Mouse (Mus musculus) telencephalon, adult 2 months (tissue): ENCODE results near the gene Dgcr8.

Experiments
- DNase-seq: peaks from one replicate; pipeline ENCODE4 v3.0.0-alpha.2; 2011; ENCODE audit warnings: low read depth, low spot score

Dgcr8 gene

DNA sequence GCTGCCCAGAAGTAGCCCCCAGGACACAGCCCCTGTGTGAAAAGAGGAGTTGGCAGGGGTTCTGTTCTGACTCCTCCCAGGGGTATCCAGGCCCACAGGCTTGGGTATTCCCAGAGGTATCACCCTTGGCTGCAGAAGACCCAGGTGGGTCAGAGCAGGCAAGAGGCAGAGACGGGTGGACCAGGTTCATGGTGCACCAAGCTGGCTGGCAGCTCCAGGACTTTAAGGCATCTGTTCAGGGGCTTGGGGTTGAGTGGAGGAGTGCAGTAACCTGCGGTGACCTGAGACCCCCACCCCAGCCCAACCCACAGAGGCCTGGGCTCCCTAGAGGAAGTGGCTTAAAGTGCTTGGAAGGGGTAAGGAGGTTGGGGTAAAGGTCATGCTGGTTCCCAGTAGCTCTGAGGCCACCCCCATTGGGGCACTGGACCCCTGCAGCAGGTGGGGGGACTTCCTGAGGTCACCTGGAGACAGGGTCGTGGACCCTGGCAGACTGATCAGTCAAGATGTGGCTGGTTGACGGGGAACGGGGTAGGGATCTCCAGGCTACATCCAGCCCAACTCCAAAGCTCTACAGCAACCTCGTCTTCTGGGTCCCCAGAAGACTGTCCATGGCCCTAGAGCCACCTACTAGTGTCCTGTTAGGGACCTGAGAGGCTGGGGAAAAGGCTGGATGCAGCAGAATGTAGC, 68.0 kb downstream of the Dgcr8 start:
- DNase-seq = no peak

DNA sequence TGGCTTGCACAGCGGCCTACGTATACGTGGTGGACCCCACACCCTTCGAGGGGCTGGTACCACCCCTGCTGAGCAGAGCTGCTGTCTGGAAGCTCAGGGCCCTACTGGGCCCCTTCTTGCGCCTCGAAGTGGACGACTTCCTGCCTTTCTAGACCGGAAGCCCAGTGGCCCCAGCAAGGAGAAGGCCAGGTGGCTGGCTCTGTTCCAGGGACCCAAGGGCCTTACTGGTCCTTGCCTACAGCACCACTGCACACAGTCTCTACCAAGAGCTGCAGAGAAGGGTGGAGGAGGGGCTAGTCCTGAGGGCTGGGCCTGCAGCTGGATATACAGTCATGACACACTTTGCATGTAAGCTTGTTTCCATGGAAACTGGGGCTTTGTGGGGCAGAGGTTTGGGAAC, 69.0 kb downstream of the Dgcr8 start:
- no peak for DNase-seq

- DNase-seq = no peak
These were observed 70.5 kb downstream of the Dgcr8 start for GRCm38 (mm10) chr16:18218580-18218996.

DNA sequence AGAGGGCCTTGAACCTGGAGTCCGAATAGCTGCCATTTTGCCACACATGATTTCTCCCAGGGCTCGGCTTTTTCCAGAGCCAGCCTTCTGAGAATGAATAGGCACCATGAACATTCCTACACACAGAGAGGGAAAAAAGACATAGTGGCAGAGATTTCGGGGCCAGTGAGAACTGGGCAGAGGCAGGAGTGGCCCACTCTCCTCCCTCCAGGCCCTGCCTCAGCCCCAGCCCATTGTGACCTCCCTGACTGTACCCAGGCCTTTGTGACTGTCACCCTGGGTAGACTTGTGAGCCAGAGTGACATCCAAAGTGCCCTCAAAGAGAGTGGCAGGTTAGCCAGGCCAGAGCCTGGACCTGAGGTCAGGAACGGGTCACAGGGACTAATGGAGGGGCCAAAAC, 71.5 kb downstream of the Dgcr8 start, which contains the start of gene Ccdc188:
Ccdc188 (plus strand) TSS at position 301 of the 400 bp plus-strand sequence.
- DNase-seq = no peak

DNA sequence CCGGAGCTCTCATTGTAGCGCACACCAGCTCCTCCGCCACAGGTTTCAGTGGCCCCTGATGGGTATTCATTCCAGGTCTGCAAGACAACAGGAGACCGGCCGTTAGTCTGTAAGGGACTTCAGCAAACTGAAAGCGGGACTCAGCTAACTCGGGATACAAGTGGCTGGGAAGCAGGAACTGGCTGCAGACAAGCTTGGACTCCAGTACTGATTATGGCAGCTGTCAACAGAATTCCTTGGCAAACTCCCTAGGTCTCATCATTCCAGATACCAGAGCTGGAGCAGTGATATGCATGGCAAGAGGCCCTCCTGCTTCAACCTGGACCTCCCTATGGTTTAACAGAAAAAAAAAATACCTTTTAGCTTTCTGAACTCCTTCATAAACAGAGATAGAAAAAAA, 74.2 kb downstream of the Dgcr8 start:
- no peak for DNase-seq

DNA sequence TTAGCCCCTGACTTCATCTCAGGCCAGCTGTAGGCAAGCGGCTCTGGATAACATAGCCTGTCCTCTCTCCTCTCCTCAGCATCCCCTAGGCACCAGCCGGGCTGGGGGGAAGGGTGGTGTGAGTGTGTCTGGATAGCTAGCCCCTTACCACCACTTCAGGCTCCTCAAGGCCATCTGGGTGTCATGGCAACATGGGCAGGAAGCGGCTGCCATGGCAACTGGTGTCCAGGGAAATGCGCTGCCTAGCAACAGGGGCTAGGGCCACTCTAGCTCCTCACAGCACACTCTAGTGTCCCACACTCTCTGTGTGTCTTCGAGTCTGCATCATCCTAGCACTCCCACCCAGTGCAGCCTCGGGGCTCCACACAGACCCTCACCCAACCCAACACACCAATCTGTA, 75.4 kb downstream of the Dgcr8 start:
- DNase-seq = no peak

DNA sequence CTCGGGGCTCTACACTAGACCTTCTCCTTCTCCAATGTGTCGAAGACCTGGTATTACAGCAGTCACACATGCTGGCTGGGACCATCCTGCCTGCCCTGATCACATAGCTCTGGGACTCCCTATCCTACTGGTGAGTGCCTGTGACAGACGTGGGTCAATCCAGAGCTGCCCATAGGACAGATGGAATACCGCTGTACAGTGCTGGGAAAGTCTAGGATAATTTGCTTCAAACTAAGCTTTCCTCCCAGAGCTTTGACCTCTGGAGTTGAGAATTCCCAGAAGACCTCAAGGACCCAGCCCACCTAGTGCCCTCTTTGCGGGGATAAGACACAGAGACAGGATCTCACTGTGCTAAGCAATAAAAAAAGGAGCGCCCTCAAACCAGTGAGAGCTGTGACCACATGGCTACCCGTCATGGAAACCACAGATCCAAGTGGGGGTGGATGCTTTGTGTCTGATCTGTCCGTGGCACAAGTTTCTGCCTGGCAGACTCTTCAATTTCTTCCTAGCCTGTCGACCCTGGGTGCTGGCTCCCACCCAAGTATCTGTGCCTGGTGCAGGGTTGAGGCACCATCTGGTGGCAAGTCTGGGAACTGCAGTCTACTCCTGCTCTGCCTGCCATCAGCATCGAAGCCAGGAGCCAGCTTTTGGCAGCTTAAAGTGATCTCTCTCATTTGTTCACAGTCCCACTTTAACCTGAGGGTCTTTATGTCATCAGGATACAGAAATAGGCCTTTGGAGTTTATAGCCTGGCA, 77.5 kb downstream of the Dgcr8 start:
- no peak for DNase-seq

DNA sequence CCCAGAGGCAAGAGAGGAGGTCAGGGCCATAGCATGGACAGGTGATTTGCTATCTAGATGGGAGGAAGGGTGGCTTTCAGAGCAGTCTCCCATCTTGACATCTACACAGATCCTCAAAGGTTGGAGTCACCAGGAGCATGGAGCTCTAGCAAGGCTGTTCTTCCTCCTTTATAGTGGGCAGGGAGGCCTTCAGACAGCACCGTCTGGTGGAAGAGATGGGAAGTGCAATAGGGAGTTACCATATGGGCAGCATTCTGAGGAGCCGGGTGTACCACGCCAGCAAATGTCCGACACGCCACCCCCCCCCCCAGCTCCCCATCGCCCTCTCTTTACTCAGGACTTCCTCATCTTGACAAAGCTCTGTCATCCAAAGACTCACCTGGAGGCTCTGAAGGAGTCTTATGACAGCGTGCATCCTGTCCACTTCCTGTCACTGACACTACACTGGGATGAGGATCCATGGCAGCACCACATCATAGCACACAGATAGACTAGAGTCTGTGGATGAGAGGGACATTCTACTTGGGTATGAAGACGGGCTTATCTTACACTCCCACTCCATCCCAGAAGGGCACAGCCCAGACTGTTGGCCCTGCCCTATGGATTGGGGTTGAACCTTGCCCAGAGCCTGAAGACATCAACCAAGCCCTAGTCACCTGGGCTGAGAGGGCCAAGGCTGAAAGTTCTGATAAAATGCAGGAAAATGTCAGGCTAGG, 78.2 kb downstream of the Dgcr8 start:
- no peak for DNase-seq
